Mouse (Mus musculus): ENCODE data around the gene Iqcj. TPM values are rescaled to one million over a fixed set of nuclear protein-coding genes. Genes with fewer than 3 reads are reported as not detected.

Iqcj gene
- polyA plus RNA-seq, 1 experiment, result not detected

DNA sequence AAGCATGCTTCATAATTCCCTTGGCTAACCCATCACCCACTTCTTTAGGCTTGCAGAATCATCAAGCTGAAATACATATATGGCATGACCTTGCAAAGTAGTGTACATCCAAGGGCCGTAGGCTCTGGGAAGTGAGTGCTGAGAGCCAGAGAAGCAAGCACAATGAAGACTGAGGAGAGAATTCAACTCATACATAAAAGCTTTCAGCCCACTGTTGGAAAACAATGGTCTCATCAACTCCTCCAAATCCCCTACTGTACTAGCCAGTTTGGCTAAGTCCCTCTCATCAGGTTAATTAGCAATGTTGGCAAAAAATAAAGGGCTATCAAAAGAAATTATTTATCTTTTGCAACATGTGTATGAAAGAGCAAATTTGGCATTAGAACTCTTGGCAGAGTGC, 22.6 kb upstream of the Iqcj start:
- no peaks in the 10 kb centered on the region for H3K27me3 ChIP-seq (ENCODE audit: control insufficient read depth, insufficient read depth, insufficient read length)

DNA sequence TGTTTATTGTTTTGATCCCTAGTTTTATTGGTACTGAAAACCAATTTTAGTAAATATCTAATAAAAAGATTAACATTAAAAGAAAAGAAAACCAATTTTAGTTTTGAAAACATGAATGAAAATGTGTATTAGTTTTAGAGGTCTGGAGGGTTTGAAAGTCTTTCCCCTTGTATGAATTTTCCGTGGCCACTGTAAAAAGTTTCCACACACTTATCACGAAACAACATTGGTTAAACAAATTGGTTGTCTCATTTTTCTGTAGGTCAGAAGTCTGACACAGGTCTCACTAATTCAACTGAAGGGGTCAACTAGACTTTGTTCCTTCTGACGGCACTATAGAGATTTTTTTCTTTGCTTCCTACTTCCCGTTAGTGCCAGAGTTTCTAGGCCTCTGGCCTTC, 14.8 kb upstream of the Iqcj start:
- H3ac ChIP-seq (ENCODE audit: control insufficient read depth, insufficient read length), result no peak overlapping the region
- H3K36me3 ChIP-seq (ENCODE audit: control insufficient read depth, insufficient read depth), result no peaks in the 10 kb centered on the region
- no peak overlapping the region for H3K4me2 ChIP-seq (ENCODE audit: low read depth)
- H3K4me3 ChIP-seq, result no peak overlapping the region
- TF ChIP-seq REST (IDR thresholded peaks at IDR 0.05; ENCODE audit: insufficient read depth, insufficient read length) (no peak), E2F4 (IDR thresholded peaks at IDR 0.05; ENCODE audit: insufficient read depth) (no peak), USF1 (IDR thresholded peaks at IDR 0.05; ENCODE audit: low read depth) (no peak), TCF12 (IDR thresholded peaks at IDR 0.05; ENCODE audit: insufficient read depth, poor library complexity, severe bottlenecking) (no peak), MYOG (IDR thresholded peaks at IDR 0.05; ENCODE audit: control insufficient read depth in 1 of 3, insufficient read depth in 1 of 3, insufficient read length in 2 of 3, low read depth in 2 of 3) (no peak), POLR2AphosphoS2 (IDR thresholded peaks at IDR 0.05; ENCODE audit: insufficient read length, low read depth) (no peak), CEBPB (IDR thresholded peaks at IDR 0.05; ENCODE audit: insufficient read depth, poor library complexity, severe bottlenecking) (no peak), MYOD1 (IDR thresholded peaks at IDR 0.05; ENCODE audit: control insufficient read depth in 1 of 3, insufficient read length in 2 of 3, low read depth in 2 of 3) (no peak)
- H3K27me3 ChIP-seq (ENCODE audit: control insufficient read depth, insufficient read depth, insufficient read length), result no peaks in the 10 kb centered on the region
- H3K79me2 ChIP-seq (ENCODE audit: control insufficient read depth, insufficient read depth), result no peaks in the 10 kb centered on the region

More for the DNA sequence above, 22.6 kb upstream of the Iqcj start:
- Histone ChIP-seq H3K79me2 (ENCODE audit: control insufficient read depth, insufficient read depth) (no peaks in the 10 kb centered on the region), H3ac (ENCODE audit: control insufficient read depth, insufficient read length) (no peak overlapping the region), H3K4me2 (ENCODE audit: low read depth) (no peak overlapping the region), H3K36me3 (ENCODE audit: control insufficient read depth, insufficient read depth) (no peaks in the 10 kb centered on the region), H3K4me3 (no peak overlapping the region)
- TF ChIP-seq MAX (IDR thresholded peaks at IDR 0.05; ENCODE audit: low read depth) (no peak), USF1 (IDR thresholded peaks at IDR 0.05; ENCODE audit: low read depth) (no peak), SRF (IDR thresholded peaks at IDR 0.05; ENCODE audit: control insufficient read depth, insufficient read length, low read depth) (no peak), POLR2AphosphoS2 (IDR thresholded peaks at IDR 0.05; ENCODE audit: insufficient read length, low read depth) (no peak), MYOD1 (IDR thresholded peaks at IDR 0.05; ENCODE audit: control insufficient read depth in 1 of 3, insufficient read length in 2 of 3, low read depth in 2 of 3) (no peak), TCF3 (IDR thresholded peaks at IDR 0.05; ENCODE audit: insufficient read length, low read depth) (no peak), POLR2A (IDR thresholded peaks at IDR 0.05; ENCODE audit: insufficient read length, low read depth) (no peak), REST (IDR thresholded peaks at IDR 0.05; ENCODE audit: insufficient read depth, insufficient read length) (no peak), CEBPB (IDR thresholded peaks at IDR 0.05; ENCODE audit: insufficient read depth, poor library complexity, severe bottlenecking) (no peak), TCF12 (IDR thresholded peaks at IDR 0.05; ENCODE audit: insufficient read depth, poor library complexity, severe bottlenecking) (no peak), MYOG (IDR thresholded peaks at IDR 0.05; ENCODE audit: control insufficient read depth in 1 of 3, insufficient read depth in 1 of 3, insufficient read length in 2 of 3, low read depth in 2 of 3) (no peak), E2F4 (IDR thresholded peaks at IDR 0.05; ENCODE audit: insufficient read depth) (no peak)

DNA sequence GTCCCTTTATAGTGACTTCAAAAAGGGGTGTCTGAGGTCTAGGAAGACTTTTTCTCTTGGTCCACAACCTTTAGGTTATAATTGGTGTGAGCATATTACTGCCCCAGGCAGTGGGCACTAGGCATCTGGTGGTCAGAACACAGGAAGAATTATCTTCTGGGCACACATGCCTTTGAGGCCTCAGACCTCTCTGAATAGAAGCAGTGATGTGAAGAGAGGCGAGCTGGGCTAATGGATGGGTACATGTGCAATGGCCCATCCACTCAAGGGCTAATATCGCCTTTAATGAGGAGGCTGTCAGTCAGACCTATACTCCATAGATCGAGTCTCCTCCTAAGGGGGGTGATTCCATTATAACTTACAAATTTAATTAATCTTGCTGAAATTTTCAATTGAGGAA, 7.7 kb upstream of the Iqcj start:
- H3K27me3 ChIP-seq (ENCODE audit: control insufficient read depth, insufficient read depth, insufficient read length), result no peaks in the 10 kb centered on the region
- no peak overlapping the region for H3ac ChIP-seq (ENCODE audit: control insufficient read depth, insufficient read length)
- no peak overlapping the region for H3K4me2 ChIP-seq (ENCODE audit: low read depth)
- H3K36me3 ChIP-seq (ENCODE audit: control insufficient read depth, insufficient read depth), result no peaks in the 10 kb centered on the region
- no peak overlapping the region for H3K4me3 ChIP-seq
- no peak for TF ChIP-seq MYOG (IDR thresholded peaks at IDR 0.05; ENCODE audit: control insufficient read depth in 1 of 3, insufficient read depth in 1 of 3, insufficient read length in 2 of 3, low read depth in 2 of 3)
- no peak for TF ChIP-seq TCF3 (IDR thresholded peaks at IDR 0.05; ENCODE audit: insufficient read length, low read depth)
- no peak for TF ChIP-seq CEBPB (IDR thresholded peaks at IDR 0.05; ENCODE audit: insufficient read depth, poor library complexity, severe bottlenecking)
- TF ChIP-seq USF1 (IDR thresholded peaks at IDR 0.05; ENCODE audit: low read depth), result no peak
- no peak for TF ChIP-seq POLR2AphosphoS2 (IDR thresholded peaks at IDR 0.05; ENCODE audit: insufficient read length, low read depth)
- no peak for TF ChIP-seq POLR2A (IDR thresholded peaks at IDR 0.05; ENCODE audit: insufficient read length, low read depth)
- no peak for TF ChIP-seq MYOD1 (IDR thresholded peaks at IDR 0.05; ENCODE audit: control insufficient read depth in 1 of 3, insufficient read length in 2 of 3, low read depth in 2 of 3)
- no peak for TF ChIP-seq REST (IDR thresholded peaks at IDR 0.05; ENCODE audit: insufficient read depth, insufficient read length)
- no peak for TF ChIP-seq E2F4 (IDR thresholded peaks at IDR 0.05; ENCODE audit: insufficient read depth)
- TF ChIP-seq TCF12 (IDR thresholded peaks at IDR 0.05; ENCODE audit: insufficient read depth, poor library complexity, severe bottlenecking), result no peak
- no peak for TF ChIP-seq MAX (IDR thresholded peaks at IDR 0.05; ENCODE audit: low read depth)
- no peak for TF ChIP-seq SRF (IDR thresholded peaks at IDR 0.05; ENCODE audit: control insufficient read depth, insufficient read length, low read depth)
- no peaks in the 10 kb centered on the region for H3K79me2 ChIP-seq (ENCODE audit: control insufficient read depth, insufficient read depth)

DNA sequence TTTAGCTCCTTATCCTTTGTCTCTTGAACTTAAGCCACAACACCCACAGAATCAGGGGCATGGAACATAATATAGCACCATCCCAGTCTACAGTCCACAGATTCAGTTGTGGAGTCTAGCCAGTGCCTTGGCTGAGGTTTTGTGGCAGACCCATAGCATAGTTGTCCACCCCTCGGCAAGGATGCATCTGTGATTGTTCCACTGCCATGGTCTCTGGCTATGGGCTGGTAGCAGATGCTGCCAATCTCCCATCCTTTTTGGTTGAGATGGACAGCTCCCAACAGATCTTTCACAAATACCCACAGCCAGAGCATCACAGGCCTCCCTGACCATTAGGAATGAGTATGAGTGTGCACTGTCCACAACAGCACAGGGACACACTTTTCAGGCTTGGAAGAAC, 5.8 kb upstream of the Iqcj start:
- H3K4me3 ChIP-seq, result no peak overlapping the region
- H3K79me2 ChIP-seq (ENCODE audit: control insufficient read depth, insufficient read depth), result no peaks in the 10 kb centered on the region
- H3K36me3 ChIP-seq (ENCODE audit: control insufficient read depth, insufficient read depth), result no peaks in the 10 kb centered on the region
- TF ChIP-seq E2F4 (IDR thresholded peaks at IDR 0.05; ENCODE audit: insufficient read depth), result no peak
- no peak for TF ChIP-seq MYOG (IDR thresholded peaks at IDR 0.05; ENCODE audit: control insufficient read depth in 1 of 3, insufficient read depth in 1 of 3, insufficient read length in 2 of 3, low read depth in 2 of 3)
- TF ChIP-seq CEBPB (IDR thresholded peaks at IDR 0.05; ENCODE audit: insufficient read depth, poor library complexity, severe bottlenecking), result no peak
- TF ChIP-seq USF1 (IDR thresholded peaks at IDR 0.05; ENCODE audit: low read depth), result no peak
- TF ChIP-seq MYOD1 (IDR thresholded peaks at IDR 0.05; ENCODE audit: control insufficient read depth in 1 of 3, insufficient read length in 2 of 3, low read depth in 2 of 3), result no peak
- no peak overlapping the region for H3ac ChIP-seq (ENCODE audit: control insufficient read depth, insufficient read length)
- H3K27me3 ChIP-seq (ENCODE audit: control insufficient read depth, insufficient read depth, insufficient read length), result no peaks in the 10 kb centered on the region
- H3K4me2 ChIP-seq (ENCODE audit: low read depth), result no peak overlapping the region

DNA sequence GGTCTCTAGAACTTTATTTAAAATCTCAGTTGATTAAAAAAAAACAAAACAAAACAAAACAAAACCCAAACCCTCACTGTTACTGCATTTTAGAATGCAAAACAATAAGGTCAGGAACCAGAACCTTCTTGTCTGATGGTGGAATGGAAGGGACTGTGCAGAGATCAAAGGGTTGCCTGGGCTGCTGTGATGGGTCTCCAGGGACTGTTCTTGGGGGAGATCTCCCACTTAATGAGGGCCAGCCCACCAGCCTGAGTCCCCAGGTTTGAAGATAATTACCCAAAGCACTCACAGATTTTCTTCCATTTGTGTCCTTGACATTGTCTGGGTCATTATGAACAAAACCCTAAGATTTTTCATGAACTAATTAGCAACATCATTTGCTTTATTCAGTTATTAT, 4.8 kb upstream of the Iqcj start:
- TF ChIP-seq TCF3 (IDR thresholded peaks at IDR 0.05; ENCODE audit: insufficient read length, low read depth), result no peak
- no peak for TF ChIP-seq TCF12 (IDR thresholded peaks at IDR 0.05; ENCODE audit: insufficient read depth, poor library complexity, severe bottlenecking)
- TF ChIP-seq POLR2AphosphoS2 (IDR thresholded peaks at IDR 0.05; ENCODE audit: insufficient read length, low read depth), result no peak
- TF ChIP-seq CEBPB (IDR thresholded peaks at IDR 0.05; ENCODE audit: insufficient read depth, poor library complexity, severe bottlenecking), result no peak
- no peak for TF ChIP-seq MYOG (IDR thresholded peaks at IDR 0.05; ENCODE audit: control insufficient read depth in 1 of 3, insufficient read depth in 1 of 3, insufficient read length in 2 of 3, low read depth in 2 of 3)
- TF ChIP-seq MAX (IDR thresholded peaks at IDR 0.05; ENCODE audit: low read depth), result no peak
- TF ChIP-seq POLR2A (IDR thresholded peaks at IDR 0.05; ENCODE audit: insufficient read length, low read depth), result no peak
- TF ChIP-seq MYOD1 (IDR thresholded peaks at IDR 0.05; ENCODE audit: control insufficient read depth in 1 of 3, insufficient read length in 2 of 3, low read depth in 2 of 3), result no peak
- TF ChIP-seq REST (IDR thresholded peaks at IDR 0.05; ENCODE audit: insufficient read depth, insufficient read length), result no peak
- TF ChIP-seq USF1 (IDR thresholded peaks at IDR 0.05; ENCODE audit: low read depth), result no peak
- TF ChIP-seq E2F4 (IDR thresholded peaks at IDR 0.05; ENCODE audit: insufficient read depth), result no peak
- H3K27me3 ChIP-seq (ENCODE audit: control insufficient read depth, insufficient read depth, insufficient read length), result peaks cover 5% of the 10 kb centered on the region

More for the DNA sequence above, 4.8 kb upstream of the Iqcj start:
- H3ac ChIP-seq (ENCODE audit: control insufficient read depth, insufficient read length), result no peak overlapping the region
- H3K79me2 ChIP-seq (ENCODE audit: control insufficient read depth, insufficient read depth), result no peaks in the 10 kb centered on the region
- no peak overlapping the region for H3K4me2 ChIP-seq (ENCODE audit: low read depth)
- H3K4me3 ChIP-seq, result no peak overlapping the region
- H3K36me3 ChIP-seq (ENCODE audit: control insufficient read depth, insufficient read depth), result no peaks in the 10 kb centered on the region

Measured in myocyte (in vitro differentiated cells).